Mouse (Mus musculus): Measurements from ENCODE around the gene Gcc1.

Gcc1 gene

DNA sequence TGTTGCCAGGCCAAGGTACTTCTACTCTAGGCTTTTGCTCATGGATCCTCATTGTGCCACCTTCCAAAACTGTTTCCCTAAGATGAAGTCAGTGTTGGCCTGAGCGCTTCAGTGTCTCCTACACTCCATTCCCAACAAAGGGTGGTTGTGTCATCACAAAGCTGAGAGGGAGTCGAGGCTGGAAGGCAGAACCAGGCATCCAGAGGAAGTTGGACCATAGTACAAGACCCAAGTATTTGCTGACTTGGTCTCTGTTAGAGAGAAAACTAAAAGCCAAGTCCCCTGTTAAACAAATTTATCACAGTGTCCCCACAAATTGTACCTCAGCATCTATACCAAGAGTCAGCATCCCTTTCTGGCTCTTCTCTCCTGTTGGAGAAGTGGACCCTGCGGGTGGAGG lies at the start of gene Gcc1:
TSS of gene Gcc1 (minus strand) at position 101 of the 400 bp plus-strand sequence.
- POLR2A ChIA-PET, result interaction anchor here in 3 of 4 experiments (0.6 to 1.7 kb wide), 4 partner anchors 52 to 504 kb away, joined by 3 to 5 read pairs (median 4); no protein-coding TSS in a partner anchor
- CTCF ChIA-PET, result no interaction called here

GRCm38 (mm10) chr6:28474839-28475238 lies 46.6 kb upstream of the Gcc1 start, which contains the start of gene Snd1:
TSS of gene Snd1 (plus strand) at chr6:28475139.
- ChIA-PET CTCF (interaction anchor here in 1 of 4 experiments (1.6 kb wide), 1 partner anchor 14 kb away, joined by 4 read pairs; no protein-coding TSS in a partner anchor), POLR2A (interaction anchor here in 1 of 4 experiments (0.7 kb wide), 1 partner anchor 505 kb away, joined by 6 read pairs; no protein-coding TSS in a partner anchor)

- ChIA-PET POLR2A (interaction anchor here in 1 of 4 experiments (0.6 kb wide), 1 partner anchor 39 kb away, joined by 6 read pairs; no protein-coding TSS in a partner anchor), CTCF (interaction anchor here in 1 of 4 experiments (1.6 kb wide), 1 partner anchor 14 kb away, joined by 4 read pairs; no protein-coding TSS in a partner anchor)
Observed at GRCm38 (mm10) chr6:28474211-28474610, 46.0 kb upstream of the Gcc1 start.

DNA sequence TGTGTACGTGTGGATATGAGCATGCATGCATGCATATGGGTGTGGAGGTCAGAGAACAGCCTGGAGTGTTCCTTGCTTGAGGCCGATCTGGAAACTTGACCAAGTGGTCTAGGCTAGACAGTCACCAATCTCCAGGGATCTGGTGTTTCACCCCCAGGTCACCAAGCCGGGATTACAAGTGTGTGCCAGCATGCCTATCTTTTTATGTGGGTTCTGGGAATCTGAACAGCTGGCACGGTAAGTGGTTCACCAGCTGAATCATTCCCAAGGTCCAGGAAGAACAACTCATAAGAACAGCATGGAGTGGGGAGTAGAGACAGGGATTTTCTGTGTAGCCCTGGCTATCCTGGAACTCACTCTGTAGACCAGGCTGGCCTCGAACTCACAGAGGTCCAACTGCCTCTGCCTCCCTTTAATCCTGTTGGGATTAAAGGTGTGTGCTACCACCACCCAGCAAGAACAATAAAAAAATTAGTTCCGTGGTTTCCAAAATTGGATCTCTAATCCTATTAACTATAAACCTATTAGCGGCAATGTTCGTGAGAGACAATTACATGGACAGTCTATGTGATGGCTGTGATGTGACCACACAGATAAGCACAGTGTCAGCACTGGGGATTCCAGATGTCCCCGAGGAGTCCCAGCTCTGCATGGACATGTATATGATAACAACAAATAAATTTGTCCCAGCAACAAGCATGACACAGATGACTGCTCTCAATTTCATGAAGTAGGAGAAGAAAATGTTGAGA lies 43.3 kb upstream of the Gcc1 start:
- CTCF ChIA-PET, result interaction anchor here in 3 of 4 experiments (0.6 to 0.7 kb wide), 3 partner anchors 8 to 162 kb away, joined by 3 to 7 read pairs (median 4); no protein-coding TSS in a partner anchor
- POLR2A ChIA-PET, result interaction anchor here in 2 of 4 experiments (2.7 kb wide), 2 partner anchors 8 to 9 kb away, joined by 7 to 10 read pairs; no protein-coding TSS in a partner anchor

GRCm38 (mm10) chr6:28470621-28471020 lies 42.4 kb upstream of the Gcc1 start:
- CTCF ChIA-PET, result interaction anchor here in 1 of 4 experiments (0.6 to 0.7 kb wide), 3 partner anchors 9 to 564 kb away, joined by 3 to 7 read pairs (median 5); no protein-coding TSS in a partner anchor
- POLR2A ChIA-PET, result interaction anchor here in 3 of 4 experiments (0.9 to 2.7 kb wide), 3 partner anchors 9 kb away, joined by 3 to 10 read pairs (median 7); no protein-coding TSS in a partner anchor

DNA sequence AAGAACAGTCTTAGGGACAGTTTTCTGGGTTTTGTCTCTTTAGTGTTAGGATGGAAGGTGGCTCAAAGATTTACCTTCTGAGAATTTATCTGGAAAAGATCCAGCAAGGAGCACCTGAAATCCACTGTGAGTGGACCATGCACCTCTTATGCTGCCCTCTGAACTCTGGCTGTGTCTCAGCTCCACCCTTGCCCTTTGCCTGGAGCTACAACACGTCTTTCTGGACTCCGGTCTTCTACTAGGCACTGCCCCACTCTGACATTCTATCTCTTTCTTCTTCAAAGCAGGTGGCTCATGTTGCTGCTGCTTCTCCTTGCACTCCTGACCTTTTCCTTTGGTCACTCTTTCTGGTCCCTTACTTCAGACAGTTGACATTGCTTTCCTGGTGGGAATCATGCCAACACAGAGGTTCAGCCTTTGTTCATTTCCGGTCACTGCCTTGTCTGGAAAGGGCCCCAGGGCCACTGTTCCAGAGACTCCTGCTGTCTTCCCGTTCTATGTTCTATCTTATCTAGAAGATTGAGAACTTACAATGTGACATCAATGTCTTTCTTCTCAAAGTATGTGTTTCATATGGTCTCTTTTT lies 41.9 kb upstream of the Gcc1 start:
- ChIA-PET CTCF (interaction anchor here in 1 of 4 experiments (0.6 kb wide), 2 partner anchors 525 to 565 kb away, joined by 3 to 5 read pairs; no protein-coding TSS in a partner anchor), POLR2A (interaction anchor here in 3 of 4 experiments (0.9 to 2.7 kb wide), 3 partner anchors 10 kb away, joined by 3 to 10 read pairs (median 7); no protein-coding TSS in a partner anchor)

GRCm38 (mm10) chr6:28464630-28465029 lies 36.4 kb upstream of the Gcc1 start:
- POLR2A ChIA-PET, result interaction anchor here in 2 of 4 experiments (1.2 to 1.8 kb wide), 2 partner anchors 15 to 27 kb away, joined by 3 to 5 read pairs; no protein-coding TSS in a partner anchor
- CTCF ChIA-PET, result no interaction called here

DNA sequence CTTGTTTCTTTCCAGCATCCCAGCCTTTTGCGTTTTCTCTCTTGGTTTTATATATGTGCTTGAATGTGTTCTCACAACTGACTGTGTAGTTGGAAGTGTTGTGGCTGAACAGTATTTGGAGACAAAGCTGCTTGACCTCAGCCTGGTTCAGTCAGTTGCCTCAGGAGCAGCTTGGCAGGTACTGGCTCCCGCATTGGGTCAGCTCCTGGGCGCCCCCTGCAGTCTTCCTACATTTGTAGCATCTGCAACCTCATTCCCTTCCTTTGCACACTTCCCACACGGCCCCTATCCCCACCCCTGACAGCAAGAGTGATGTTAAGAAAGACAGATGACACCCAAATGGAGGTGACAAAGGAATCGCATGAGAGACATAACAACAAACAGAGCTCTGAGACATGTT lies 32.3 kb upstream of the Gcc1 start:
- POLR2A ChIA-PET, result interaction anchor here in 2 of 4 experiments (0.9 to 3.9 kb wide), 7 partner anchors 14 to 39 kb away, joined by 3 to 21 read pairs (median 5); partner anchors contain the start of gene Arf5 (in 1 of the 2)
- CTCF ChIA-PET, result interaction anchor here in 3 of 4 experiments (0.5 to 2.0 kb wide), 15 partner anchors 8 to 95 kb away, joined by 3 to 17 read pairs (median 3); partner anchors contain the start of genes Arf5 (in 1 of the 3) and Snd1 (in 1 of the 3)

- CTCF ChIA-PET, result interaction anchor here in 2 of 4 experiments (0.6 to 2.0 kb wide), 2 partner anchors 8 to 95 kb away, joined by 5 to 17 read pairs; no protein-coding TSS in a partner anchor
Observed at GRCm38 (mm10) chr6:28459221-28459668, 31.1 kb upstream of the Gcc1 start.

GRCm38 (mm10) chr6:28450977-28451376 lies 22.8 kb upstream of the Gcc1 start:
- ChIA-PET CTCF (interaction anchor here in 2 of 4 experiments (1.2 to 2.4 kb wide), 2 partner anchors 9 kb away, joined by 3 to 17 read pairs; no protein-coding TSS in a partner anchor), POLR2A (interaction anchor here in 3 of 4 experiments (0.6 to 2.9 kb wide), 9 partner anchors 13 to 104 kb away, joined by 3 to 10 read pairs (median 4); no protein-coding TSS in a partner anchor)

More at GRCm38 (mm10) chr6:28459221-28459668, 31.1 kb upstream of the Gcc1 start:
- POLR2A ChIA-PET, result interaction anchor here in 1 of 4 experiments (2.0 to 3.6 kb wide), 2 partner anchors 21 to 35 kb away, joined by 5 to 20 read pairs; partner anchors contain the start of gene Arf5

- CTCF ChIA-PET, result interaction anchor here in 2 of 4 experiments (1.2 to 2.4 kb wide), 2 partner anchors 10 kb away, joined by 3 to 17 read pairs; no protein-coding TSS in a partner anchor
Observed at GRCm38 (mm10) chr6:28450481-28450880, 22.3 kb upstream of the Gcc1 start.

GRCm38 (mm10) chr6:28449253-28449652 lies 21.1 kb upstream of the Gcc1 start, which contains the start of gene Pax4:
TSS of gene Pax4 (minus strand) at chr6:28449353.
- POLR2A ChIA-PET, result interaction anchor here in 1 of 4 experiments (0.9 kb wide), 1 partner anchor 12 kb away, joined by 4 read pairs; no protein-coding TSS in a partner anchor
- CTCF ChIA-PET, result no interaction called here

More at GRCm38 (mm10) chr6:28450481-28450880, 22.3 kb upstream of the Gcc1 start:
- POLR2A ChIA-PET, result interaction anchor here in 2 of 4 experiments (0.7 to 2.9 kb wide), 6 partner anchors 13 to 37 kb away, joined by 3 to 10 read pairs (median 4); no protein-coding TSS in a partner anchor

DNA sequence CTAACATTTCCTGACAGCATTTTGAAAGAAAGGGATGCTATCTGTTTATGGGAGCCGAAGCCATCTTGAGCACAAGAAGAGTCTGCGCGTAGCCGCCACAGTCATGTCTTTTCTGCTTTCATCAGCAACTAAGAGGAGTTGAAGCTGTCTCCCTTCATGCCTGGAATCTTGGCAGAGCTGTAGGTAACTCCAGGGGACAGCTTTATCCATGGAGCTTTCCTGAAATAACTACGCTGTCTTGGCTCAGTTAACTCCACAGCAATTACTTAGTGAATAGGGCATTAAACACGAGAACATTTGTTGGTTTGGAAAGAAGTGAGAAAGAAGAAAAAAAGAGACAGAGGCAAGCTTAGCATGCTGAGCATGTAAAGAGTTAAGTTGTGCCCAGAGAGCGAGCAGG lies 19.7 kb upstream of the Gcc1 start:
- POLR2A ChIA-PET, result interaction anchor here in 1 of 4 experiments (1.0 kb wide), 1 partner anchor 32 kb away, joined by 3 read pairs; no protein-coding TSS in a partner anchor
- CTCF ChIA-PET, result no interaction called here

DNA sequence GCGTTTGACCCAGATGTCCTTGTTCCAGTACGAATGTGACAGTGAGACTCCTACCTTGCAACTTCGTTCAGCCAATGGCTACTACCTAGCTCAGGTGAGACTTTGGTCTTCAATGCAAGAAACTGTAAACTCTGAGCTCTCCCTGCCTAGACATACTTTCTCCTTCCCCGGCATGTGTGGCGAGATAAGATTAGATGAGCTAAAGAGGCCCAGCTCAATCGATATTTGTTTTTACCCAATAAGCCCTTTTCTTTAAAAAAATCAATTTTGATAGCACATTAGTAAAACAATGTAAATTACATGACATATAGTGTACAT lies 3.3 kb upstream of the Gcc1 start:
- POLR2A ChIA-PET, result interaction anchor here in 3 of 4 experiments (1.0 to 1.4 kb wide), 6 partner anchors 10 to 49 kb away, joined by 3 to 9 read pairs (median 4); no protein-coding TSS in a partner anchor
- CTCF ChIA-PET, result interaction anchor here in 2 of 4 experiments (0.6 to 1.2 kb wide), 2 partner anchors 29 to 647 kb away, joined by 5 read pairs; no protein-coding TSS in a partner anchor

DNA sequence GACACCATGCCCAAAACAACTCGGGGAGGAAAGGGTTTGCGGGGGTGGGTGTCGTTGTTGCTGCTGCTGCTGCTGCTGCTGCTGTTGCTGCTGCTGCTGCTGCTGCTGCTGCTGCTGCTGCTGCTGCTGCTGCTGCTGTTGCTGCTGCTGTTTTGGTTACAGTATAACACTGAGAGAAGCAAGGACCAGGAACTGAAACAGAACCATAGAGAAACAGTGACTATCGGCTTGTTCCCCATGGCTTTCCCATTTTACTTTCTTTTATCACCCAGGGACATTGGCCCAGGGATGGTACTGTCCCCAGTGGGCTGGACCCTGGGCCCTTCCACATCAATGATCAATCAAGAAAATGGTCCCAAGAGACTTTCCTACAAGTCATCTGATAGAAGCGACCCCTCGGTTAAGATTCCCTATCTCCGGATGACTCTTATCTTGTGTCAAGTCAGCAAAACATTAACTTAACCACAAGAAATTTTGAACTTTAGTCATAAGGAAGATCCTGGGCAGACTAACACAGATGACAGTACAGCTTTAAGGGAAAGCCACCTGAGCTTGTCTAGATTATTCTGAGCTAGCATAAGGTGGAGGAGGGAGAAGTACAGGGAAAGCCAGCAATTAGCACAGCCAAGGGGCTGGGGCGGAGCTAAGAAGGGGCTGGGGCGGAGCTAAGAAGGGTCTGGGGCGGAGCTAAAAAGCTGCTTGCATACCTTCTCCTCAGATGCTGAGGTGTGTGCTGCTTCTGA lies 2.8 kb upstream of the Gcc1 start:
- CTCF ChIA-PET, result interaction anchor here in 1 of 4 experiments (1.2 kb wide), 1 partner anchor 29 kb away, joined by 5 read pairs; no protein-coding TSS in a partner anchor
- POLR2A ChIA-PET, result interaction anchor here in 3 of 4 experiments (1.0 to 1.4 kb wide), 6 partner anchors 9 to 49 kb away, joined by 3 to 9 read pairs (median 4); no protein-coding TSS in a partner anchor

DNA sequence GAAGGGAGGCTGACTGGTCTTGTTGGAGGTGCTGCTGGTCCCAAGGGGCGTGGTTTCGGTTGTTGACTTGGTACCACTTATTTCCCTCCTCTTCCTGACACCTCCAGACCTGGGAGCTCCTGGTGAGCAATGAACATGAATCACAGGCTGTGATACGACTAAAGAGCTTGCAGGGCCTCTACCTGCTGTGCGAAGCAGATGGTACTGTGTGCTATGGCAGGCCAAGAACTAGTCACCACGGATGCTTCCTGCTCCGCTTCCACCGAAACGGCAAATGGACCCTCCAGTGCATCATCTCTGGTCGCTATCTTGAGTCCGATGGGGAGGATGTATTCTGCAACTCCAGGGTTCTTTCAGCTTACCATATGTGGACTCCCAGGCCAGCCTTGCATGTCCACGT lies 1.7 kb upstream of the Gcc1 start:
- CTCF ChIA-PET, result no interaction called here
- POLR2A ChIA-PET, result interaction anchor here in 1 of 4 experiments (1.6 kb wide), 1 partner anchor 50 kb away, joined by 5 read pairs; no protein-coding TSS in a partner anchor

Data from embryonic stem cell, embryonic (primary cell).